9 mouse cellular contexts compared by ENCODE assay signal in genomic region chr1:88277818-88278511, GRCm38 (mm10). TPM values are rescaled to one million over a fixed set of nuclear protein-coding genes. Genes with fewer than 3 reads are reported as not detected.
A peak's percentile ranks its signal among the peaks of the same experiment; 100 is the strongest.
DNase-seq lines count a peak whose midpoint lies in the region; ATAC-seq and TF ChIP-seq lines count a peak whose summit lies in the region.
"Had no signal": no experiment of that assay in that cellular context is flagged by ENCODE, and none has a peak within 500 bp of the region (broad histone marks: within the 10 kb centered on the region; RNA-seq: fewer than 3 reads in every experiment).

No protein-coding gene starts in this region.

- peak overlapping the region; percentile 33 for H3K27ac ChIP-seq in testis, adult 2 months (ENCODE audit: control insufficient read depth, insufficient read depth, low read depth, low read length)
- peak overlapping the region; percentile 90 for H3K27ac ChIP-seq in hindbrain, embryonic 10.5 days

- no peak for TF ChIP-seq CTCF in testis, adult 2 months (IDR thresholded peaks at IDR 0.05; ENCODE audit: control insufficient read depth, insufficient read depth, insufficient replicate concordance, low read depth, low read length)

- peak; percentile 9 for ATAC-seq in megakaryocyte, adult 5-6 weeks (ENCODE audit: poor library complexity, severe bottlenecking)

- H3K9me3 ChIP-seq in hindbrain, embryonic 10.5 days = peaks cover 56% of the 10 kb centered on the region

- 68% methylated on average over 18 of the region's 18 CpGs for WGBS in hindbrain, embryonic 10.5 days

- no peak for TF ChIP-seq POLR2A in testis, adult 2 months (IDR thresholded peaks at IDR 0.05; ENCODE audit: control insufficient read depth, low read depth, low read length)

- peaks cover 18% of the 10 kb centered on the region for H3K4me1 ChIP-seq in testis, adult 2 months (ENCODE audit: control insufficient read depth, insufficient read depth, low read length)
- peaks cover 19% of the 10 kb centered on the region for H3K4me1 ChIP-seq in hindbrain, embryonic 10.5 days (replicated peaks)

- DNase-seq in cerebellum, postnatal 14 days = peak; percentile 47 to 59
- no peak for DNase-seq in cerebellum, postnatal 36 days
- DNase-seq in testis, postnatal 14 days (ENCODE audit: low spot score) = no peak
- peak; percentile 48 for DNase-seq in hindbrain, embryonic 10.5 days (ENCODE audit: low spot score)
- no peak for DNase-seq in retina, postnatal 1 day
- DNase-seq in natural killer cell, adult 2 months (ENCODE audit: low spot score in 2 of 2) = no peak

- peaks cover 4% of the 10 kb centered on the region for H3K36me3 ChIP-seq in testis, adult 2 months (ENCODE audit: control insufficient read depth, insufficient read depth, low read length)
- H3K36me3 ChIP-seq in hindbrain, embryonic 10.5 days = peaks cover 31% of the 10 kb centered on the region

- peak overlapping the region; percentile 74 for H3K4me3 ChIP-seq in testis, adult 2 months (ENCODE audit: control insufficient read depth, low read depth, low read length)
- H3K4me3 ChIP-seq in hindbrain, embryonic 10.5 days = peak overlapping the region; percentile 57

- H3K27me3 ChIP-seq in testis, adult 2 months (ENCODE audit: control insufficient read depth, insufficient read depth, low read length) = no peaks in the 10 kb centered on the region
- no peaks in the 10 kb centered on the region for H3K27me3 ChIP-seq in hindbrain, embryonic 10.5 days (ENCODE audit: insufficient read depth, poor library complexity, severe bottlenecking)

RNA-seq across cellular contexts. Expression of gene Trpm8, which starts 0.5 kb away (rescaled TPM):
- 4.3 and 4.7 TPM in 2 replicates for polyA plus RNA-seq in testis, adult 2 months (2012; rRNA removed)
- polyA plus RNA-seq in hindbrain, embryonic 10.5 days (2016; fragmentation: Nextera tagmentation; extraction: Ambion mirVana) = not detected in 2 replicates
- total RNA-seq in megakaryocyte, adult 5-6 weeks (2015) = not detected in 2 replicates
- total RNA-seq in megakaryocyte, adult 5-6 weeks (2017) = not detected in 2 replicates
- total RNA-seq: gastrocnemius, postnatal 36 days had no signal

RNA-seq across cellular contexts. Expression of gene Hjurp, which starts 0.5 kb away (rescaled TPM):
- 29.1 and 34.3 TPM in 2 replicates for polyA plus RNA-seq in testis, adult 2 months (2012; rRNA removed)
- 169 and 205 TPM in 2 replicates for polyA plus RNA-seq in hindbrain, embryonic 10.5 days (2016; fragmentation: Nextera tagmentation; extraction: Ambion mirVana)
- 99.8 and 112 TPM in 2 replicates for total RNA-seq in megakaryocyte, adult 5-6 weeks (2015)
- 174 and 189 TPM in 2 replicates for total RNA-seq in megakaryocyte, adult 5-6 weeks (2017)

RNA-seq across cellular contexts. Expression of gene Mroh2a, which starts 51.2 kb away (rescaled TPM):
- 116 and 122 TPM in 2 replicates for polyA plus RNA-seq in testis, adult 2 months (2012; rRNA removed)
- polyA plus RNA-seq in hindbrain, embryonic 10.5 days (2016; fragmentation: Nextera tagmentation; extraction: Ambion mirVana) = 0.93 and 1.1 TPM in 2 replicates
- 0.47 and 1.2 TPM in 2 replicates for total RNA-seq in megakaryocyte, adult 5-6 weeks (2015)
- total RNA-seq in megakaryocyte, adult 5-6 weeks (2017) = 0.28 and 0.37 TPM in 2 replicates
- total RNA-seq: gastrocnemius, postnatal 36 days had no signal

Comparison
In these comparisons a context has a peak if more than half of its experiments do, and no peak if none do; other contexts are left out.
1. DNase-seq: peak in cerebellum, postnatal 14 days (2 of 2) and hindbrain, embryonic 10.5 days (single experiment); none in cerebellum, postnatal 36 days (0 of 2), testis, postnatal 14 days (single experiment), retina, postnatal 1 day (single experiment) and natural killer cell, adult 2 months (0 of 2).
2. RNA of gene Mroh2a, which starts 51.2 kb away (polyA plus RNA-seq): 116 to 122 TPM in testis, adult 2 months; 0.93 to 1.1 TPM in hindbrain, embryonic 10.5 days; every median in the first group is over 10 times any median in the second.